ENCODE assay signal across 9 mouse cellular contexts in genomic region chr8:95348811-95349630, GRCm38 (mm10). TPM values are rescaled to one million over a fixed set of nuclear protein-coding genes. Genes with fewer than 3 reads are reported as not detected.
DNase-seq lines count a peak whose midpoint lies in the region; ATAC-seq and TF ChIP-seq lines count a peak whose summit lies in the region.
"Had no signal": no experiment of that assay in that cellular context is flagged by ENCODE, and none has a peak within 500 bp of the region (broad histone marks: within the 10 kb centered on the region; RNA-seq: fewer than 3 reads in every experiment).

No protein-coding gene starts in this region.

- H3K4me1 ChIP-seq in liver, adult 2 months (ENCODE audit: control insufficient read depth, insufficient read depth, low read length) = peaks cover 18% of the 10 kb centered on the region
- no peaks in the 10 kb centered on the region; the same call in 1 of the 2 replicates for H3K4me1 ChIP-seq in intestine, postnatal 0 days (replicated peaks; ENCODE audit: control insufficient read depth, insufficient read depth, low read length)
- peaks cover 31% of the 10 kb centered on the region for H3K4me1 ChIP-seq in lung, embryonic 16.5 days (replicated peaks; ENCODE audit: control insufficient read depth, insufficient read depth, low read length)
- H3K4me1 ChIP-seq in stomach, embryonic 15.5 days = peaks cover 38% of the 10 kb centered on the region; the same call in 1 of the 2 replicates
- peaks cover 10% of the 10 kb centered on the region; the same call in 1 of the 2 replicates for H3K4me1 ChIP-seq in liver, embryonic 12.5 days

- H3K9ac ChIP-seq in liver, adult 2 months (ENCODE audit: low read depth, low read length) = peak overlapping the region; percentile 25
- no peak overlapping the region for H3K9ac ChIP-seq in intestine, postnatal 0 days (ENCODE audit: low read depth, low read length)
- peak overlapping the region; percentile 8; the same call in 1 of the 2 replicates for H3K9ac ChIP-seq in lung, embryonic 16.5 days (ENCODE audit: low read length)
- H3K9ac ChIP-seq in stomach, embryonic 15.5 days = no peak overlapping the region
- no peak overlapping the region for H3K9ac ChIP-seq in liver, embryonic 12.5 days
- H3K9ac ChIP-seq: limb, embryonic 12.5 days had no signal

- H3K27ac ChIP-seq in liver, adult 2 months (replicated peaks; ENCODE audit: insufficient read depth, low read depth, low read length) = peak overlapping the region; percentile 54
- peak overlapping the region; percentile 71 for H3K27ac ChIP-seq in gastrocnemius, adult 2 months
- H3K27ac ChIP-seq in intestine, postnatal 0 days (ENCODE audit: low read depth, low read length) = no peak overlapping the region
- H3K27ac ChIP-seq in lung, embryonic 16.5 days (ENCODE audit: low read length) = peak overlapping the region; percentile 46
- H3K27ac ChIP-seq in stomach, embryonic 15.5 days = peak overlapping the region; percentile 69
- H3K27ac ChIP-seq in liver, embryonic 12.5 days = no peak overlapping the region
- H3K27ac ChIP-seq: limb, embryonic 12.5 days had no signal

- no peaks in the 10 kb centered on the region for H3K27me3 ChIP-seq in liver, adult 2 months (ENCODE audit: control insufficient read depth, insufficient read depth, low read length)
- no peaks in the 10 kb centered on the region for H3K27me3 ChIP-seq in intestine, postnatal 0 days (replicated peaks; ENCODE audit: control insufficient read depth, insufficient read depth, low read length)
- no peaks in the 10 kb centered on the region for H3K27me3 ChIP-seq in lung, embryonic 16.5 days (ENCODE audit: control insufficient read depth, insufficient read depth, low read depth, low read length)
- no peaks in the 10 kb centered on the region for H3K27me3 ChIP-seq in stomach, embryonic 15.5 days (replicated peaks)
- peaks cover 62% of the 10 kb centered on the region for H3K27me3 ChIP-seq in liver, embryonic 12.5 days (replicated peaks)

- peaks cover 4% of the 10 kb centered on the region; the same call in 1 of the 2 replicates for H3K79me2 ChIP-seq in liver, adult 2 months (ENCODE audit: control insufficient read depth, insufficient read depth, low read length)

- no peak for ATAC-seq in intestine, postnatal 0 days
- peak; percentile 19 for ATAC-seq in lung, embryonic 16.5 days (ENCODE audit: low read depth)
- no peak for ATAC-seq in stomach, embryonic 15.5 days (ENCODE audit: insufficient read depth, low FRiP score, low read depth)
- ATAC-seq in liver, embryonic 12.5 days = no peak

- TF ChIP-seq POLR2A in liver, adult 2 months (IDR thresholded peaks at IDR 0.05; ENCODE audit: extremely low read depth, insufficient read depth, low read length) = no peak

- no peak overlapping the region for H3K4me2 ChIP-seq in intestine, postnatal 0 days (replicated peaks; ENCODE audit: low read depth)
- peak overlapping the region; percentile 33 for H3K4me2 ChIP-seq in lung, embryonic 16.5 days (ENCODE audit: low read depth, low read length)
- H3K4me2 ChIP-seq in stomach, embryonic 15.5 days = no peak overlapping the region
- no peak overlapping the region for H3K4me2 ChIP-seq in liver, embryonic 12.5 days
- H3K4me2 ChIP-seq: limb, embryonic 12.5 days had no signal

- DNase-seq in liver, adult 2 months (ENCODE audit: extremely low read depth, low read depth, low spot score) = peak; percentile 88
- no peak for DNase-seq in liver
- DNase-seq in brain, adult 2 months (ENCODE audit: low read depth, low spot score) = peak; percentile 89
- DNase-seq in gastrocnemius, adult 2 months = peak; percentile 88

- intact Hi-C loops in gastrocnemius, adult 2 months (cut with DNase I) = loop anchor here (5.0 kb wide), 2 partner anchors 138 to 348 kb away; no protein-coding TSS in a partner anchor

- 14% methylated on average over 19 of the region's 19 CpGs for WGBS in liver, adult 2 months
- WGBS in intestine, postnatal 0 days = 58% methylated on average over 18 of the region's 19 CpGs
- 24% methylated on average over 19 of the region's 19 CpGs for WGBS in lung, embryonic 16.5 days
- WGBS in stomach, embryonic 15.5 days = 46% methylated on average over 19 of the region's 19 CpGs
- whole genome bisulfite sequencing in liver, embryonic 12.5 days (ENCODE audit: insufficient replicate concordance) = 48% methylated on average over 19 of the region's 19 CpGs

- H3K36me3 ChIP-seq in liver, adult 2 months (ENCODE audit: control insufficient read depth, insufficient read depth, low read length) = no peaks in the 10 kb centered on the region
- H3K36me3 ChIP-seq in intestine, postnatal 0 days (ENCODE audit: control insufficient read depth, insufficient read depth) = peaks cover 16% of the 10 kb centered on the region
- no peaks in the 10 kb centered on the region; the same call in 1 of the 2 replicates for H3K36me3 ChIP-seq in lung, embryonic 16.5 days (ENCODE audit: control insufficient read depth, insufficient read depth, low read length)
- peaks cover 3% of the 10 kb centered on the region for H3K36me3 ChIP-seq in stomach, embryonic 15.5 days
- H3K36me3 ChIP-seq in liver, embryonic 12.5 days = peaks cover 10% of the 10 kb centered on the region; the same call in 1 of the 2 replicates

- TF ChIP-seq CTCF in liver, adult 2 months (IDR thresholded peaks at IDR 0.05; ENCODE audit: low read depth, low read length) = no peak
- TF ChIP-seq CTCF in gastrocnemius, adult 2 months (IDR thresholded peaks at IDR 0.05) = peak; percentile 21; the same call in 1 of the 2 replicates
- peak; percentile 33 for TF ChIP-seq CTCF in intestine, postnatal 0 days (IDR thresholded peaks at IDR 0.05; ENCODE audit: low read depth)

- no peak overlapping the region for H3K4me3 ChIP-seq in liver, adult 2 months (ENCODE audit: insufficient read depth, low read depth, low read length)
- peak overlapping the region; percentile 47 for H3K4me3 ChIP-seq in gastrocnemius, adult 2 months
- H3K4me3 ChIP-seq in intestine, postnatal 0 days (ENCODE audit: low read depth, low read length) = no peak overlapping the region
- no peak overlapping the region for H3K4me3 ChIP-seq in lung, embryonic 16.5 days (ENCODE audit: low read length)
- no peak overlapping the region for H3K4me3 ChIP-seq in stomach, embryonic 15.5 days (replicated peaks)
- H3K4me3 ChIP-seq in liver, embryonic 12.5 days = no peak overlapping the region
- H3K4me3 ChIP-seq: limb, embryonic 12.5 days had no signal

- no peaks in the 10 kb centered on the region for H3K9me3 ChIP-seq in intestine, postnatal 0 days (ENCODE audit: control insufficient read depth)
- H3K9me3 ChIP-seq in lung, embryonic 16.5 days (ENCODE audit: control insufficient read depth, low read length) = no peaks in the 10 kb centered on the region
- no peaks in the 10 kb centered on the region for H3K9me3 ChIP-seq in stomach, embryonic 15.5 days
- H3K9me3 ChIP-seq in liver, embryonic 12.5 days (replicated peaks) = no peaks in the 10 kb centered on the region
- H3K9me3 ChIP-seq: limb, embryonic 12.5 days had no signal

RNA-seq across cellular contexts. Expression of gene Mmp15, which starts 3.0 kb away (rescaled TPM):
- total RNA-seq in liver, adult 2 months (2014; rRNA removed) = 6.5 and 7.2 TPM in 2 replicates
- polyA plus RNA-seq in liver, adult 2 months (2012; rRNA removed) = 15.1 and 16.5 TPM in 2 replicates
- 10 to 100 TPM; 13.8 to 17.0 TPM for total RNA-seq in gastrocnemius, adult 2 months (2021)
- 9.9 and 11.9 TPM in 2 replicates for polyA plus RNA-seq in intestine, postnatal 0 days (2015; fragmentation: Nextera tagmentation; extraction: Ambion mirVana)
- polyA plus RNA-seq in lung, embryonic 16.5 days (2015; fragmentation: Nextera tagmentation; extraction: Ambion mirVana) = 13.1 and 14.1 TPM in 2 replicates
- polyA plus RNA-seq in stomach, embryonic 15.5 days (2015; fragmentation: Nextera tagmentation; extraction: Ambion mirVana) = 17.0 and 20.0 TPM in 2 replicates
- 2.9 TPM in 2 replicates for polyA plus RNA-seq in liver, embryonic 12.5 days (2016; fragmentation: Nextera tagmentation; extraction: Ambion mirVana)

RNA-seq across cellular contexts. Expression of gene Usb1, which starts 16.9 kb away (rescaled TPM):
- 6.7 and 7.9 TPM in 2 replicates for total RNA-seq in liver, adult 2 months (2014; rRNA removed)
- 16.2 and 20.0 TPM in 2 replicates for polyA plus RNA-seq in liver, adult 2 months (2012; rRNA removed)
- total RNA-seq in gastrocnemius, adult 2 months (2021) = 1 to 10 TPM; 5.8 to 7.1 TPM
- 22.3 and 25.6 TPM in 2 replicates for polyA plus RNA-seq in intestine, postnatal 0 days (2015; fragmentation: Nextera tagmentation; extraction: Ambion mirVana)
- 39.6 and 45.5 TPM in 2 replicates for polyA plus RNA-seq in lung, embryonic 16.5 days (2015; fragmentation: Nextera tagmentation; extraction: Ambion mirVana)
- 36.1 and 38.5 TPM in 2 replicates for polyA plus RNA-seq in stomach, embryonic 15.5 days (2015; fragmentation: Nextera tagmentation; extraction: Ambion mirVana)
- polyA plus RNA-seq in liver, embryonic 12.5 days (2016; fragmentation: Nextera tagmentation; extraction: Ambion mirVana) = 15.4 and 15.9 TPM in 2 replicates

RNA-seq across cellular contexts. Expression of gene Zfp319, which starts 17.3 kb away (rescaled TPM):
- total RNA-seq in liver, adult 2 months (2014; rRNA removed) = 1.2 and 1.8 TPM in 2 replicates
- polyA plus RNA-seq in liver, adult 2 months (2012; rRNA removed) = 2.5 and 3.2 TPM in 2 replicates
- 1 to 10 TPM; 3.3 to 4.4 TPM for total RNA-seq in gastrocnemius, adult 2 months (2021)
- 2.2 and 2.3 TPM in 2 replicates for polyA plus RNA-seq in intestine, postnatal 0 days (2015; fragmentation: Nextera tagmentation; extraction: Ambion mirVana)
- polyA plus RNA-seq in lung, embryonic 16.5 days (2015; fragmentation: Nextera tagmentation; extraction: Ambion mirVana) = 8.5 and 9.8 TPM in 2 replicates
- 6.2 and 7.2 TPM in 2 replicates for polyA plus RNA-seq in stomach, embryonic 15.5 days (2015; fragmentation: Nextera tagmentation; extraction: Ambion mirVana)
- 2.2 and 2.3 TPM in 2 replicates for polyA plus RNA-seq in liver, embryonic 12.5 days (2016; fragmentation: Nextera tagmentation; extraction: Ambion mirVana)

RNA-seq across cellular contexts. Expression of gene Tepp, which starts 38.7 kb away (rescaled TPM):
- total RNA-seq in liver, adult 2 months (2014; rRNA removed) = not detected in 2 replicates
- polyA plus RNA-seq in liver, adult 2 months (2012; rRNA removed) = not detected in 2 replicates
- total RNA-seq in gastrocnemius, adult 2 months (2021) = not detected
- 0.46 TPM in 1 of 2 replicates, not detected in the other for polyA plus RNA-seq in intestine, postnatal 0 days (2015; fragmentation: Nextera tagmentation; extraction: Ambion mirVana)
- polyA plus RNA-seq in lung, embryonic 16.5 days (2015; fragmentation: Nextera tagmentation; extraction: Ambion mirVana) = 0.45 and 0.80 TPM in 2 replicates
- 0.23 and 0.48 TPM in 2 replicates for polyA plus RNA-seq in stomach, embryonic 15.5 days (2015; fragmentation: Nextera tagmentation; extraction: Ambion mirVana)
- polyA plus RNA-seq in liver, embryonic 12.5 days (2016; fragmentation: Nextera tagmentation; extraction: Ambion mirVana) = not detected in 2 replicates

RNA-seq across cellular contexts. Expression of gene Cngb1, which starts 42.6 kb away (rescaled TPM):
- under 0.01 and 0.07 TPM in 2 replicates for total RNA-seq in liver, adult 2 months (2014; rRNA removed)
- 0.39 TPM in 1 of 2 replicates, not detected in the other for polyA plus RNA-seq in liver, adult 2 months (2012; rRNA removed)
- under 1 TPM; 0.08 to 0.66 TPM for total RNA-seq in gastrocnemius, adult 2 months (2021)
- polyA plus RNA-seq in intestine, postnatal 0 days (2015; fragmentation: Nextera tagmentation; extraction: Ambion mirVana) = 0.63 and 0.94 TPM in 2 replicates
- 0.94 and 1.6 TPM in 2 replicates for polyA plus RNA-seq in lung, embryonic 16.5 days (2015; fragmentation: Nextera tagmentation; extraction: Ambion mirVana)
- polyA plus RNA-seq in stomach, embryonic 15.5 days (2015; fragmentation: Nextera tagmentation; extraction: Ambion mirVana) = 0.59 and 1.1 TPM in 2 replicates
- not detected in 2 replicates for polyA plus RNA-seq in liver, embryonic 12.5 days (2016; fragmentation: Nextera tagmentation; extraction: Ambion mirVana)

Comparison
In these comparisons a context has a peak if more than half of its experiments do, and no peak if none do; other contexts are left out.
1. H3K27ac ChIP-seq: peak in liver, adult 2 months (single experiment), gastrocnemius, adult 2 months (single experiment), lung, embryonic 16.5 days (single experiment) and stomach, embryonic 15.5 days (single experiment); none in intestine, postnatal 0 days (single experiment) and liver, embryonic 12.5 days (single experiment).
2. H3K9ac ChIP-seq: peak in liver, adult 2 months (single experiment) and lung, embryonic 16.5 days (single experiment); none in intestine, postnatal 0 days (single experiment), stomach, embryonic 15.5 days (single experiment) and liver, embryonic 12.5 days (single experiment).